Mouse (Mus musculus) CH12.LX (cell line): ENCODE data around the gene AC131692.1.

Experiments used
- CHD1 ChIP-seq: IDR thresholded peaks from 2 replicates; pipeline ENCODE4 v1.6.1; 2012; ENCODE audit warnings: low read depth, low read length, improper control_type of control experiment, inconsistent platforms
- CTCF ChIP-seq, 2 experiments: IDR thresholded peaks in 1 of 2; conservative IDR thresholded peaks in 1 of 2; 2 replicates each; pipeline ENCODE4 v1.5.1; 2011 to 2012; ENCODE audit warnings: low read depth in 2 of 2, low read length in 2 of 2, improper control_type of control experiment in 1 of 2, inconsistent platforms in 1 of 2, mild to moderate bottlenecking in 1 of 2, moderate library complexity in 1 of 2
- ELF1 ChIP-seq: IDR thresholded peaks from 2 replicates; pipeline ENCODE4 v1.6.1; 2014; ENCODE audit warnings: low read depth, mild to moderate bottlenecking, inconsistent platforms, low read length, improper control_type of control experiment
- EP300 ChIP-seq: IDR thresholded peaks from 2 replicates; pipeline ENCODE4 v1.6.1; 2011; ENCODE audit warnings: low read length, improper control_type of control experiment
- GABPA ChIP-seq: IDR thresholded peaks from 2 replicates; pipeline ENCODE4 v1.6.1; 2012; ENCODE audit warnings: low read depth, low read length, improper control_type of control experiment, inconsistent platforms; ENCODE audit not compliant: insufficient replicate concordance
- MXI1 ChIP-seq: IDR thresholded peaks from 2 replicates; pipeline ENCODE4 v1.6.1; 2011; ENCODE audit warnings: mild to moderate bottlenecking, low read depth, low read length, improper control_type of control experiment
- MYC ChIP-seq: IDR thresholded peaks from 2 replicates; pipeline ENCODE4 v1.6.1; 2011; ENCODE audit warnings: low read depth, mild to moderate bottlenecking, improper control_type of control experiment, low read length
- NELFE ChIP-seq: IDR thresholded peaks from 2 replicates; pipeline ENCODE4 v1.6.1; 2011; ENCODE audit warnings: low read depth, low read length, improper control_type of control experiment
- POLR2A ChIP-seq: IDR thresholded peaks from 2 replicates; pipeline ENCODE4 v1.6.1; 2011; ENCODE audit warnings: low read depth, mild to moderate bottlenecking, improper control_type of control experiment, low read length
- RAD21 ChIP-seq: IDR thresholded peaks from 2 replicates; pipeline ENCODE4 v1.6.1; 2011; ENCODE audit warnings: low read depth, mild to moderate bottlenecking, low read length, improper control_type of control experiment, moderate library complexity

GRCm38 (mm10) chr19:6123330-6123729 lies 29.1 kb downstream of the AC131692.1 start:
- TF ChIP-seq ELF1 (no peak), GABPA (no peak), POLR2A (no peak), MXI1 (no peak), RAD21 (no peak), NELFE (no peak), EP300 (no peak), CTCF (conservative IDR thresholded peaks at IDR 0.05 in 1 of 2, IDR thresholded peaks at IDR 0.05 in 1 of 2; ENCODE audit: low read depth in 2 of 2, low read length in 2 of 2) (no peak), CHD1 (no peak), MYC (no peak)
